Mouse (Mus musculus): ENCODE results near the gene Capn12. TPM values are rescaled to one million over a fixed set of nuclear protein-coding genes. Genes with fewer than 3 reads are reported as not detected.

Capn12 gene
- total and polyA plus RNA-seq, 2 experiments from 2014 or later: 0.53 TPM; not detected in 1

GRCm38 (mm10) chr7:28939418-28940183, 58.4 kb downstream of the Capn12 start:
- Histone ChIP-seq H3K4me1 (ENCODE audit: insufficient read depth, low read length) (no peaks in the 10 kb centered on the region), H3K4me3 (ENCODE audit: low read length) (no peak overlapping the region), H3K9me3 (ENCODE audit: low read length) (no peaks in the 10 kb centered on the region), H3K9ac (replicated peaks; ENCODE audit: low read length) (no peak overlapping the region), H3K27ac (0 out of 2 replicates have a peak overlapping the region, but pooled peaks have one; percentile 17), H3K27me3 (ENCODE audit: insufficient read depth, low read length) (no peaks in the 10 kb centered on the region), H3K4me2 (ENCODE audit: low read depth, low read length) (no peak overlapping the region), H3K36me3 (ENCODE audit: insufficient read depth, low read length) (no peaks in the 10 kb centered on the region)
- ATAC-seq (no peak), DNase-seq (ENCODE audit: low spot score) (no peak)
- no peak for TF ChIP-seq CTCF (IDR thresholded peaks at IDR 0.05; ENCODE audit: low read depth)
- 85% methylated on average over 7 of the region's 7 CpGs for WGBS

DNA sequence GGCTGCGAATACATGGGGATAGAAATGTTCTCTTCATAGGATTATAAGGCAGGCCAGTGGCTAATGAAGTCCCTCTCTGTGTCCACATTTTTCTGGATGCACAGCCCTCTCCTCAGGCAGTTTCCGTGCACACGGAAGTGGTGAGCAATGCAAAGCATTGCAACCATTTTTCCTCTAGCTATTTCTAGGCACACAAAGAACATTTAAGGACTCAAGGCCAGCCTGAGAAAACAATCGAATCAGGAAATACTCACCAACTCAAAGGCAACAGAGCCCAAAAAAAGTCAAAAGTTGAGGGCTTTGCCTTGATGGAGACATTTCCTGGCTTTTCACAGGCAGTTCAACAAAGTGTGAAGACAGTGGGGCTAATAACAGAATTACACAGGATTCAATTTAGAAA, 59.9 kb downstream of the Capn12 start:
- H3K4me2 ChIP-seq (ENCODE audit: low read depth, low read length): no peak overlapping the region
- no peaks in the 10 kb centered on the region for H3K36me3 ChIP-seq (ENCODE audit: insufficient read depth, low read length)
- no peak overlapping the region for H3K9ac ChIP-seq (replicated peaks; ENCODE audit: low read length)
- ATAC-seq (no peak), DNase-seq (ENCODE audit: low spot score) (no peak)
- H3K27me3 ChIP-seq (ENCODE audit: insufficient read depth, low read length): no peaks in the 10 kb centered on the region
- H3K9me3 ChIP-seq (ENCODE audit: low read length): no peaks in the 10 kb centered on the region
- H3K27ac ChIP-seq: peak overlapping the region; percentile 26; the same call in 1 of the 2 replicates
- WGBS: 85% methylated on average over 4 of the region's 4 CpGs
- TF ChIP-seq CTCF (IDR thresholded peaks at IDR 0.05; ENCODE audit: low read depth): no peak
- 0 out of 2 replicates have a peak, but pooled peaks cover 3% of the 10 kb centered on the region for H3K4me1 ChIP-seq (ENCODE audit: insufficient read depth, low read length)
- no peak overlapping the region for H3K4me3 ChIP-seq (ENCODE audit: low read length)

DNA sequence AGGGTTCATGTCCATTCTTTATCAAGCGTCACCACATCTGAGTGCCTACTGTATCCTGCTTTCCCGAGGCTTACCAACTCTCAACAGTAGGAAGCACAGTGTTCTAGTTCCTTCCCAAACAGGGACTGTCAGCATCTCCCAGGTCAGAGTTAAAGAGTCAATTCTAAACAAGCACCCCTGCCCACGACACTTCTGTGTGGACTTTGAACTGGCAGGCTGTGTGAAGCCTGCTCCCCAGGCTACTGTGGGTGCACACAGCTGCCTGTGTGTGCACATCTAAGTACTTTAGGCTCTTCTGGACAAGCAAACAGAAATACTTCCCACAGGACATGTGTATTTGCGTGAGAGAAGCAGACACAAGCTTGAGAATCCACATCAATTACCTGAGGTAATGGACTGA, 60.3 kb downstream of the Capn12 start:
- no peak overlapping the region for H3K27ac ChIP-seq
- H3K4me2 ChIP-seq (ENCODE audit: low read depth, low read length): no peak overlapping the region
- H3K4me3 ChIP-seq (ENCODE audit: low read length): no peak overlapping the region
- H3K36me3 ChIP-seq (ENCODE audit: insufficient read depth, low read length): no peaks in the 10 kb centered on the region
- H3K9ac ChIP-seq (replicated peaks; ENCODE audit: low read length): no peak overlapping the region
- 71% methylated on average over 4 of the region's 4 CpGs for WGBS
- no peak for TF ChIP-seq CTCF (IDR thresholded peaks at IDR 0.05; ENCODE audit: low read depth)
- H3K9me3 ChIP-seq (ENCODE audit: low read length): no peaks in the 10 kb centered on the region
- DNase-seq (ENCODE audit: low spot score) (no peak), ATAC-seq (no peak)
- no peaks in the 10 kb centered on the region for H3K27me3 ChIP-seq (ENCODE audit: insufficient read depth, low read length)
- H3K4me1 ChIP-seq (ENCODE audit: insufficient read depth, low read length): 0 out of 2 replicates have a peak, but pooled peaks cover 3% of the 10 kb centered on the region

Other genes starting within 250 kb of the Capn12 start
- gene Fbxo27, start 188.6 kb upstream of the Capn12 start, total RNA-seq (2014; rRNA removed): 5.0 and 6.1 TPM in 2 replicates
- gene Fbxo27, start 188.6 kb upstream of the Capn12 start, polyA plus RNA-seq (2015; fragmentation: Nextera tagmentation; extraction: Ambion mirVana): 9.0 and 10.2 TPM in 2 replicates
- 3.7 and 5.0 TPM in 2 replicates for gene Fbxo17, start 164.6 kb upstream of the Capn12 start, total RNA-seq (2014; rRNA removed)
- gene Fbxo17, start 164.6 kb upstream of the Capn12 start, polyA plus RNA-seq (2015; fragmentation: Nextera tagmentation; extraction: Ambion mirVana): 6.5 and 7.7 TPM in 2 replicates
- gene Mrps12, start 139.6 kb upstream of the Capn12 start, total RNA-seq (2014; rRNA removed): 66.4 and 90.3 TPM in 2 replicates
- gene Mrps12, start 139.6 kb upstream of the Capn12 start, polyA plus RNA-seq (2015; fragmentation: Nextera tagmentation; extraction: Ambion mirVana): 110 and 111 TPM in 2 replicates
- gene Sars2, start 139.4 kb upstream of the Capn12 start, total RNA-seq (2014; rRNA removed): 17.3 and 17.9 TPM in 2 replicates
- 18.9 and 20.2 TPM in 2 replicates for gene Sars2, start 139.4 kb upstream of the Capn12 start, polyA plus RNA-seq (2015; fragmentation: Nextera tagmentation; extraction: Ambion mirVana)
- not detected in 2 replicates for gene Ccer2, start 125.2 kb upstream of the Capn12 start, total RNA-seq (2014; rRNA removed)
- 1.4 and 1.9 TPM in 2 replicates for gene Ccer2, start 125.2 kb upstream of the Capn12 start, polyA plus RNA-seq (2015; fragmentation: Nextera tagmentation; extraction: Ambion mirVana)
- 92.6 and 95.5 TPM in 2 replicates for gene Sirt2, start 114.7 kb upstream of the Capn12 start, total RNA-seq (2014; rRNA removed)
- gene Sirt2, start 114.7 kb upstream of the Capn12 start, polyA plus RNA-seq (2015; fragmentation: Nextera tagmentation; extraction: Ambion mirVana): 147 and 160 TPM in 2 replicates
- 18.2 and 22.7 TPM in 2 replicates for gene Nfkbib, start 113.9 kb upstream of the Capn12 start, total RNA-seq (2014; rRNA removed)
- 59.7 and 67.9 TPM in 2 replicates for gene Nfkbib, start 113.9 kb upstream of the Capn12 start, polyA plus RNA-seq (2015; fragmentation: Nextera tagmentation; extraction: Ambion mirVana)
- gene Rinl, start 92.5 kb upstream of the Capn12 start, total RNA-seq (2014; rRNA removed): 1.2 TPM in 2 replicates
- gene Rinl, start 92.5 kb upstream of the Capn12 start, polyA plus RNA-seq (2015; fragmentation: Nextera tagmentation; extraction: Ambion mirVana): 1.4 and 2.0 TPM in 2 replicates
- 233 and 275 TPM in 2 replicates for gene Hnrnpl, start 72.9 kb upstream of the Capn12 start, total RNA-seq (2014; rRNA removed)
- 179 and 191 TPM in 2 replicates for gene Hnrnpl, start 72.9 kb upstream of the Capn12 start, polyA plus RNA-seq (2015; fragmentation: Nextera tagmentation; extraction: Ambion mirVana)
- gene Ech1, start 56.2 kb upstream of the Capn12 start, total RNA-seq (2014; rRNA removed): 95.5 and 131 TPM in 2 replicates
- 122 and 127 TPM in 2 replicates for gene Ech1, start 56.2 kb upstream of the Capn12 start, polyA plus RNA-seq (2015; fragmentation: Nextera tagmentation; extraction: Ambion mirVana)
- 0.47 and 8.4 TPM in 2 replicates for gene Lgals4, start 47.6 kb upstream of the Capn12 start, total RNA-seq (2014; rRNA removed)
- 5.0 and 5.8 TPM in 2 replicates for gene Lgals4, start 47.6 kb upstream of the Capn12 start, polyA plus RNA-seq (2015; fragmentation: Nextera tagmentation; extraction: Ambion mirVana)
- 1.1 TPM in 1 of 2 replicates, not detected in the other for gene Lgals7, start 17.6 kb upstream of the Capn12 start, total RNA-seq (2014; rRNA removed)
- 3.7 and 5.0 TPM in 2 replicates for gene Lgals7, start 17.6 kb upstream of the Capn12 start, polyA plus RNA-seq (2015; fragmentation: Nextera tagmentation; extraction: Ambion mirVana)
- 81.3 and 85.7 TPM in 2 replicates for gene Actn4, start 80.9 kb downstream of the Capn12 start, total RNA-seq (2014; rRNA removed)
- gene Actn4, start 80.9 kb downstream of the Capn12 start, polyA plus RNA-seq (2015; fragmentation: Nextera tagmentation; extraction: Ambion mirVana): 114 and 115 TPM in 2 replicates
- gene Eif3k, start 100.4 kb downstream of the Capn12 start, total RNA-seq (2014; rRNA removed): 347 and 472 TPM in 2 replicates
- gene Eif3k, start 100.4 kb downstream of the Capn12 start, polyA plus RNA-seq (2015; fragmentation: Nextera tagmentation; extraction: Ambion mirVana): 309 TPM in 2 replicates
- 4.1 and 5.8 TPM in 2 replicates for gene Map4k1, start 100.6 kb downstream of the Capn12 start, total RNA-seq (2014; rRNA removed)
- gene Map4k1, start 100.6 kb downstream of the Capn12 start, polyA plus RNA-seq (2015; fragmentation: Nextera tagmentation; extraction: Ambion mirVana): 12.5 and 15.0 TPM in 2 replicates
- 3.8 and 5.0 TPM in 2 replicates for gene Ryr1, start 243.8 kb downstream of the Capn12 start, total RNA-seq (2014; rRNA removed)
- gene Ryr1, start 243.8 kb downstream of the Capn12 start, polyA plus RNA-seq (2015; fragmentation: Nextera tagmentation; extraction: Ambion mirVana): 11.4 and 12.5 TPM in 2 replicates

Data from hindbrain, postnatal 0 days (tissue).